Mouse (Mus musculus) induced T-regulatory cell, adult 2 months (primary cell): ENCODE results near the gene Cacna1d.

Experiments used
- DNase-seq: peaks from one replicate; pipeline ENCODE4 v3.0.0-alpha.2; 2012; ENCODE audit warnings: low read depth

Gene Cacna1d

GRCm38 (mm10) chr14:30019792-30020575 is 471.3 kb downstream of the Cacna1d start:
- DNase-seq: no peak

- no peak for DNase-seq
These were observed 471.9 kb downstream of the Cacna1d start for GRCm38 (mm10) chr14:30019375-30019774.

- DNase-seq: no peak
These were observed 472.4 kb downstream of the Cacna1d start for GRCm38 (mm10) chr14:30018846-30019245.

GRCm38 (mm10) chr14:30018463-30018801 is 472.8 kb downstream of the Cacna1d start:
- no peak for DNase-seq

- DNase-seq: no peak
These were observed 473.3 kb downstream of the Cacna1d start for GRCm38 (mm10) chr14:30017794-30018462.

- no peak for DNase-seq
These were observed 474.6 kb downstream of the Cacna1d start for GRCm38 (mm10) chr14:30016666-30017065.

- no peak for DNase-seq
These were observed 476.2 kb downstream of the Cacna1d start for GRCm38 (mm10) chr14:30015008-30015407.

- peak; percentile 63 for DNase-seq
These were observed 476.8 kb downstream of the Cacna1d start for GRCm38 (mm10) chr14:30014487-30014886.

- no peak for DNase-seq
These were observed 479.2 kb downstream of the Cacna1d start for GRCm38 (mm10) chr14:30011886-30012560.

- DNase-seq: peak; percentile 35
These were observed 481.2 kb downstream of the Cacna1d start for GRCm38 (mm10) chr14:30009864-30010560.

GRCm38 (mm10) chr14:30008733-30009575 is 482.3 kb downstream of the Cacna1d start, which contains the start of the genes Il17rb and Chdh:
Gene Il17rb (minus strand): TSS chr14:30008896.
Gene Chdh (plus strand): TSS chr14:30009023.
- peak; percentile 51 for DNase-seq

- DNase-seq: no peak
These were observed 491.8 kb downstream of the Cacna1d start for GRCm38 (mm10) chr14:29999475-29999811.

- DNase-seq: no peak
These were observed 492.3 kb downstream of the Cacna1d start for GRCm38 (mm10) chr14:29998747-29999474.

GRCm38 (mm10) chr14:29997345-29997744 is 493.9 kb downstream of the Cacna1d start:
- no peak for DNase-seq

GRCm38 (mm10) chr14:29996000-29996751 is 495.1 kb downstream of the Cacna1d start:
- DNase-seq: no peak

- DNase-seq: no peak
These were observed 496.3 kb downstream of the Cacna1d start for GRCm38 (mm10) chr14:29994976-29995375.
